Mouse (Mus musculus) spleen, adult 2 months (tissue): ENCODE data around the gene Ldlrad3. TPM values are rescaled to one million over a fixed set of nuclear protein-coding genes. Genes with fewer than 3 reads are reported as not detected.

Experiments
- DNase-seq, 2 experiments: peaks; one replicate each; pipeline versions ENCODE4 v3.0.0 to v3.0.0-alpha.2; 2012 to 2021; ENCODE audit warnings: low spot score in 2 of 2, low read depth in 1 of 2
- H3K27ac ChIP-seq: fragments of 200-500 bp; 2 replicates; pipeline ENCODE4 v1.5.1; 2012; ENCODE audit warnings: low read length, inconsistent platforms; ENCODE audit not compliant: insufficient read depth
- H3K27me3 ChIP-seq: fragments of 200-500 bp; 2 replicates; pipeline ENCODE4 v1.6.1; 2012; ENCODE audit warnings: mild to moderate bottlenecking, moderate library complexity, low read length, inconsistent platforms; ENCODE audit not compliant: control insufficient read depth, insufficient read depth
- H3K36me3 ChIP-seq: fragments of 200-500 bp; 2 replicates; pipeline ENCODE4 v1.6.1; 2012; ENCODE audit warnings: mild to moderate bottlenecking, low read length, inconsistent platforms; ENCODE audit not compliant: control insufficient read depth, insufficient read depth
- H3K4me1 ChIP-seq: fragments of 200-500 bp; 2 replicates; pipeline ENCODE4 v1.6.1; 2011; ENCODE audit warnings: inconsistent platforms; ENCODE audit not compliant: control insufficient read depth, insufficient read depth, insufficient read length
- H3K4me3 ChIP-seq: fragments of 200-500 bp; 2 replicates; pipeline ENCODE4 v1.5.1; 2011; ENCODE audit warnings: mild to moderate bottlenecking, inconsistent platforms; ENCODE audit not compliant: insufficient read depth, insufficient read length; ENCODE audit errors: extremely low read depth
- CTCF ChIP-seq: fragments of 200-500 bp; IDR thresholded peaks from 2 replicates; pipeline ENCODE4 v1.5.1; 2011; ENCODE audit warnings: mild to moderate bottlenecking, inconsistent platforms; ENCODE audit not compliant: insufficient read depth, insufficient read length, insufficient replicate concordance; ENCODE audit errors: extremely low read depth
- POLR2A ChIP-seq: fragments of 200-500 bp; IDR thresholded peaks from 2 replicates; pipeline ENCODE4 v1.6.1; 2011; ENCODE audit warnings: low read depth, low read length, inconsistent platforms
- WGBS: fragments of 180-500 bp; shearing (Covaris S2); methylation state at CpG from one replicate; pipeline ENCODE4 v1.1.7; 2018; 5-methylcytosine and 5-hydroxymethylcytosine counted together
- polyA plus RNA-seq: library from polyadenylated mRNA; depleted of rRNA; stranded (reverse); fragments of >200 nt; gene quantifications from 2 replicates; pipeline ENCODE4 v1.2.3, GENCODE M21; 2012

The Ldlrad3 gene
- polyA plus RNA-seq, 1 experiment: 3.5 TPM

DNA sequence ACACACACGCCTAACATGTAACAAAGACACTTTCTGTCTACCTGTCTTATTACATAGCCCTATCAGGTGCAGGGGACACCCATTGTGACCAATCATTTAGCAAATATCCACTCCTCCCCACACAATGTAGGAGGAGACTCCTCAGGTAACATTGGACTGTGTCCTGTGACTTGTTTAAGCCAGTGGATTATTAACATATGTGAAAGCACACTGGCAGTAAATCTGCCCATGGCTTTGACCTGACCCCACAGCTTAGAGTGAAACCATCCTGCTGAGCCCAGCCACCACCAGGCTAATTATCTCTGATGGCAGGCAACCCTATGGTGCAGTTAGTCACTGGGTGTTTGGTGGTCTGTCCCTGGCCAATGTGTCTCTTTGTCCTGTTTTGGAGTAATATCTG lies 11.1 kb upstream of the Ldlrad3 start:
- Histone ChIP-seq H3K27ac (no peak overlapping the region), H3K4me3 (no peak overlapping the region), H3K4me1 (peaks cover 16% of the 10 kb centered on the region; the same call in 1 of the 2 replicates), H3K27me3 (no peaks in the 10 kb centered on the region), H3K36me3 (no peaks in the 10 kb centered on the region)
- TF ChIP-seq POLR2A (no peak), CTCF (no peak)
- no peak for DNase-seq
- WGBS: 84% methylated on average over 1 of the region's 1 CpGs

DNA sequence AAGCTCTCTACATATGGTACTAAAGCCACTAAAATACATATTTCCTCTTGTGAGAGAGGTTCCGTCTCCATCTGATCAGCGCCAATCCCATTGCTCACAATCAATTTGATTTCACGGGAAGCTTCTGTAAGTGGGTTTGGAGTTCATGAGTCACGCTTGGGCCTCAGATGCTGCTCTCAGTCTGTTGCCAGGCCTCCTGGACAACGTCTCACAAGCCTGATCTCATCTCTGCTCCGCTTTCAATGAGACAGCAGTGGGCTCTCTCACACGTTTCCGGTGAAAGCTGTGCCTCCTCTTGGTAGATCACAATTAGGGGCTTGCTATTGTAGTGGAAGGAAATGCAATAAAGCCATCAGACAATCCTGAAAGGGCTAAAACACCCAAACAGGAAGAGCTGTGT lies 10.5 kb upstream of the Ldlrad3 start:
- Histone ChIP-seq H3K36me3 (no peaks in the 10 kb centered on the region), H3K27me3 (no peaks in the 10 kb centered on the region), H3K4me3 (no peak overlapping the region), H3K4me1 (peaks cover 16% of the 10 kb centered on the region; the same call in 1 of the 2 replicates), H3K27ac (no peak overlapping the region)
- no peak for TF ChIP-seq POLR2A
- TF ChIP-seq CTCF: no peak
- no peak for DNase-seq
- WGBS: 63% methylated on average over 8 of the region's 8 CpGs

- no peaks in the 10 kb centered on the region for H3K27me3 ChIP-seq
- 46% methylated on average over 4 of the region's 4 CpGs for WGBS
- H3K4me3 ChIP-seq: no peak overlapping the region
- H3K36me3 ChIP-seq: no peaks in the 10 kb centered on the region
- peaks cover 16% of the 10 kb centered on the region; the same call in 1 of the 2 replicates for H3K4me1 ChIP-seq
- TF ChIP-seq POLR2A (no peak), CTCF (no peak)
- H3K27ac ChIP-seq: no peak overlapping the region
- peak in 1 of 2 experiments; percentile 14 for DNase-seq
These were observed 9.3 kb upstream of the Ldlrad3 start for GRCm38 (mm10) chr2:102195494-102195893.

DNA sequence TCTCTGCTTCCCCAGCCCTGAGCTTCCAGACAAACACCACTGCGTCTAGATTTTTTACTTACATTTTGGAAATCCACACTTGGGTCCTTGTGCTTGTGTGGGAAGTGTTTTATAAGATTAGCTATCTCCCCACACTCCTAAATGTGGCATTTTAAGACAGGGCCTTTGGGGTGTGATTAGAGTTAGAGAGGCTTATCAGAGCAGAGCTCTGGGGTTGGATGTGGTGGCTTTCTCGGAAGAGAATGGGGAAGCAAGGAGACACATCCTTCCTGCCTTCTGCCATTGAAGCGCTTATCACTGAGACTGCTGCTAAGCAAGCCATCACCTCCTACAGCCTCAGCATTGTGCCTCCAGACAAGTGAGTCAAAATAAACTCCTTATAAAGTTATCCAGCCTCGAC lies 8.1 kb upstream of the Ldlrad3 start:
- no peak overlapping the region for H3K27ac ChIP-seq
- H3K4me1 ChIP-seq: peaks cover 16% of the 10 kb centered on the region; the same call in 1 of the 2 replicates
- DNase-seq: no peak
- no peaks in the 10 kb centered on the region for H3K27me3 ChIP-seq
- no peak overlapping the region for H3K4me3 ChIP-seq
- no peak for TF ChIP-seq CTCF
- TF ChIP-seq POLR2A: no peak
- WGBS: 35% methylated on average over 4 of the region's 4 CpGs
- no peaks in the 10 kb centered on the region for H3K36me3 ChIP-seq

- Histone ChIP-seq H3K4me3 (no peak overlapping the region), H3K27me3 (no peaks in the 10 kb centered on the region), H3K36me3 (no peaks in the 10 kb centered on the region), H3K27ac (no peak overlapping the region), H3K4me1 (peaks cover 16% of the 10 kb centered on the region; the same call in 1 of the 2 replicates)
- WGBS: 91% methylated on average over 16 of the region's 16 CpGs
- DNase-seq: no peak
- TF ChIP-seq POLR2A (no peak), CTCF (no peak)
These were observed 7.0 kb upstream of the Ldlrad3 start for GRCm38 (mm10) chr2:102192943-102193820.

GRCm38 (mm10) chr2:102191736-102192135 lies 5.6 kb upstream of the Ldlrad3 start:
- no peak for DNase-seq
- Histone ChIP-seq H3K27ac (no peak overlapping the region), H3K36me3 (no peaks in the 10 kb centered on the region), H3K4me3 (no peak overlapping the region), H3K27me3 (no peaks in the 10 kb centered on the region), H3K4me1 (peaks cover 16% of the 10 kb centered on the region; the same call in 1 of the 2 replicates)
- TF ChIP-seq CTCF (no peak), POLR2A (no peak)
- WGBS: 91% methylated on average over 4 of the region's 4 CpGs

- no peak overlapping the region for H3K27ac ChIP-seq
- no peaks in the 10 kb centered on the region; the same call in 1 of the 2 replicates for H3K27me3 ChIP-seq
- no peak for DNase-seq
- no peak overlapping the region for H3K4me3 ChIP-seq
- H3K4me1 ChIP-seq: peaks cover 16% of the 10 kb centered on the region; the same call in 1 of the 2 replicates
- no peak for TF ChIP-seq POLR2A
- TF ChIP-seq CTCF: no peak
- no peaks in the 10 kb centered on the region for H3K36me3 ChIP-seq
These were observed 4.8 kb upstream of the Ldlrad3 start for GRCm38 (mm10) chr2:102190956-102191355.
